Mouse (Mus musculus): ENCODE measurements around the gene Srpk2. TPM values are rescaled to one million over a fixed set of nuclear protein-coding genes. Genes with fewer than 3 reads are reported as not detected.

The Srpk2 gene
- polyA plus RNA-seq, 1 experiment, result 166 TPM

DNA sequence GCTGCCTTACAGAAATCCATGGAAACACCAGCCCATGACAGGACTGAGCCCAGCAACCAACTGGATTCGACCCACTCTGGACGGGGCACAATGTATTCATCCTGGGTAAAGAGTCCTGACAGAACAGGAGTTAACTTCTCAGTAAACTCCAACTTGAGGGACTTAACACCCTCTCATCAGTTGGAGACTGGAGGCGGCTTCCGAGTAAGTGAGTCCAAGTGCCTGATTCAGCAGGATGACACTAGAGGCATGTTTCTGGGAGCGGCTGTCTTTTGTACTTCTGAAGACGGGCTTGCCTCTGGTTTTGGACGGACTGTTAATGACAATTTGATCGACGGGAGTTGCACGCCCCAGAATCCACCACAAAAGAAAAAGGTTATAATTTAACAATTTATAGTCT lies 186.5 kb downstream of the Srpk2 start:
- 40% methylated on average over 10 of the region's 10 CpGs for WGBS
- Histone ChIP-seq H3K4me1 (ENCODE audit: control insufficient read depth, insufficient read depth, low read length) (peaks cover 9% of the 10 kb centered on the region), H3K4me3 (ENCODE audit: insufficient read depth, low read depth, low read length) (no peak overlapping the region), H3K27ac (ENCODE audit: insufficient read depth, low read depth, low read length) (no peak overlapping the region)
- TF ChIP-seq POLR2A (IDR thresholded peaks at IDR 0.05; ENCODE audit: insufficient read depth, low read depth, low read length) (no peak), CTCF (IDR thresholded peaks at IDR 0.05; ENCODE audit: insufficient read depth, low read depth, low read length) (no peak)

DNA sequence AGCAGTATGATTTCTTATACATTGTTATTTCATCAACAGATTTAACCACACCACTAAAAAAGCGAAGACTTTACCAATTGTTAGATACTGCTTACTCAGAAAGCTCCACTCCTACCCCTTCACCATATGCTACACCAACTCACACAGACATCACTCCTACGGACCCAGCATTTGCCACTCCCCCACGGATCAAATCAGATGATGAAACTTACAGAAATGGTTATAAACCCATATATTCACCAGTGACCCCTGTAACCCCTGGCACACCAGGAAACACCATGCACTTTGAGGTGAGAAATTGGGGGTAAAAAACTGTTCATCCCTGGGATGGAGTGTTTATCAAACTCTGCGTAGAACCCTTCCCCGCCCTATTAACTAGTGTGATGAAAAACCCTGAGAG lies 187.5 kb downstream of the Srpk2 start:
- Histone ChIP-seq H3K4me3 (ENCODE audit: insufficient read depth, low read depth, low read length) (no peak overlapping the region), H3K27ac (ENCODE audit: insufficient read depth, low read depth, low read length) (no peak overlapping the region), H3K4me1 (ENCODE audit: control insufficient read depth, insufficient read depth, low read length) (peaks cover 9% of the 10 kb centered on the region)
- 54% methylated on average over 5 of the region's 5 CpGs for WGBS
- TF ChIP-seq POLR2A (IDR thresholded peaks at IDR 0.05; ENCODE audit: insufficient read depth, low read depth, low read length) (no peak), CTCF (IDR thresholded peaks at IDR 0.05; ENCODE audit: insufficient read depth, low read depth, low read length) (no peak)

- H3K27ac ChIP-seq (ENCODE audit: insufficient read depth, low read depth, low read length), result no peak overlapping the region
- H3K4me3 ChIP-seq (ENCODE audit: insufficient read depth, low read depth, low read length), result no peak overlapping the region
- TF ChIP-seq CTCF (IDR thresholded peaks at IDR 0.05; ENCODE audit: insufficient read depth, low read depth, low read length), result no peak
- no peak for TF ChIP-seq POLR2A (IDR thresholded peaks at IDR 0.05; ENCODE audit: insufficient read depth, low read depth, low read length)
- WGBS, result 70% methylated on average over 3 of the region's 3 CpGs
- peaks cover 5% of the 10 kb centered on the region; the same call in 1 of the 2 replicates for H3K4me1 ChIP-seq (ENCODE audit: control insufficient read depth, insufficient read depth, low read length)
Measured at GRCm38 (mm10) chr5:23496396-23496795, 188.0 kb downstream of the Srpk2 start.

GRCm38 (mm10) chr5:23490797-23491196 lies 193.6 kb downstream of the Srpk2 start:
- no peak overlapping the region for H3K4me3 ChIP-seq (ENCODE audit: insufficient read depth, low read depth, low read length)
- TF ChIP-seq CTCF (IDR thresholded peaks at IDR 0.05; ENCODE audit: insufficient read depth, low read depth, low read length) (no peak), POLR2A (IDR thresholded peaks at IDR 0.05; ENCODE audit: insufficient read depth, low read depth, low read length) (no peak)
- WGBS, result 46% methylated on average over 2 of the region's 2 CpGs
- H3K4me1 ChIP-seq (ENCODE audit: control insufficient read depth, insufficient read depth, low read length), result no peaks in the 10 kb centered on the region
- H3K27ac ChIP-seq (ENCODE audit: insufficient read depth, low read depth, low read length), result no peak overlapping the region

DNA sequence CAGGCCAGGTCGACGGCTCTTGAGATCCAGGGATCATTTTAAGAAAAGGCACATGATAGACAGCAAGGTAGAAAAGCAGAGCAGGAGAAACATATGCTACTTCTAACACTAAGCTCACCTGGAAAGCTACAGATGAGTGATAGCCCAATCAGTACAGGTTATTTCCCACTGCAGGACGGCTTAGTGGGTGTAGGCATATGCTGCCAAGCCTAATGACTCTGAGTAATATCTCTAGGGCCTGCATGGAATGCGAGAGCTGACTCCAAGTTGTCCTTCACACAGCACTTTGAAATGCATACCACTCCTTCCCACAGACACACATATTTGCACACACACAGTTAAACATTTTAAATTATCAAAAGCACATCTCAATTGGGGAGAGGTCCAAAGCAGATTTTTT lies 195.2 kb downstream of the Srpk2 start:
- TF ChIP-seq CTCF (IDR thresholded peaks at IDR 0.05; ENCODE audit: insufficient read depth, low read depth, low read length), result no peak
- H3K27ac ChIP-seq (ENCODE audit: insufficient read depth, low read depth, low read length), result no peak overlapping the region
- no peaks in the 10 kb centered on the region for H3K4me1 ChIP-seq (ENCODE audit: control insufficient read depth, insufficient read depth, low read length)
- 75% methylated on average over 4 of the region's 4 CpGs for WGBS
- H3K4me3 ChIP-seq (ENCODE audit: insufficient read depth, low read depth, low read length), result no peak overlapping the region

GRCm38 (mm10) chr5:23483811-23484210 lies 200.6 kb downstream of the Srpk2 start:
- WGBS, result 79% methylated on average over 7 of the region's 7 CpGs
- no peak for TF ChIP-seq POLR2A (IDR thresholded peaks at IDR 0.05; ENCODE audit: insufficient read depth, low read depth, low read length)
- TF ChIP-seq CTCF (IDR thresholded peaks at IDR 0.05; ENCODE audit: insufficient read depth, low read depth, low read length), result no peak

GRCm38 (mm10) chr5:23473098-23473873 lies 211.1 kb downstream of the Srpk2 start:
- no peak overlapping the region for H3K4me3 ChIP-seq (ENCODE audit: insufficient read depth, low read depth, low read length)
- H3K27ac ChIP-seq (ENCODE audit: insufficient read depth, low read depth, low read length), result no peak overlapping the region
- WGBS, result 69% methylated on average over 6 of the region's 6 CpGs
- TF ChIP-seq POLR2A (IDR thresholded peaks at IDR 0.05; ENCODE audit: insufficient read depth, low read depth, low read length) (no peak), CTCF (IDR thresholded peaks at IDR 0.05; ENCODE audit: insufficient read depth, low read depth, low read length) (no peak)
- H3K4me1 ChIP-seq (ENCODE audit: control insufficient read depth, insufficient read depth, low read length), result no peaks in the 10 kb centered on the region

More at GRCm38 (mm10) chr5:23483811-23484210, 200.6 kb downstream of the Srpk2 start:
- Histone ChIP-seq H3K4me1 (ENCODE audit: control insufficient read depth, insufficient read depth, low read length) (no peaks in the 10 kb centered on the region), H3K4me3 (ENCODE audit: insufficient read depth, low read depth, low read length) (no peak overlapping the region), H3K27ac (ENCODE audit: insufficient read depth, low read depth, low read length) (no peak overlapping the region)

- no peak overlapping the region for H3K27ac ChIP-seq (ENCODE audit: insufficient read depth, low read depth, low read length)
- H3K4me3 ChIP-seq (ENCODE audit: insufficient read depth, low read depth, low read length), result no peak overlapping the region
- WGBS, result 80% methylated on average over 4 of the region's 4 CpGs
- no peaks in the 10 kb centered on the region for H3K4me1 ChIP-seq (ENCODE audit: control insufficient read depth, insufficient read depth, low read length)
- TF ChIP-seq CTCF (IDR thresholded peaks at IDR 0.05; ENCODE audit: insufficient read depth, low read depth, low read length) (no peak), POLR2A (IDR thresholded peaks at IDR 0.05; ENCODE audit: insufficient read depth, low read depth, low read length) (no peak)
Measured at GRCm38 (mm10) chr5:23466546-23466945, 217.9 kb downstream of the Srpk2 start.

GRCm38 (mm10) chr5:23464743-23465142 lies 219.7 kb downstream of the Srpk2 start:
- TF ChIP-seq POLR2A (IDR thresholded peaks at IDR 0.05; ENCODE audit: insufficient read depth, low read depth, low read length), result no peak
- no peak for TF ChIP-seq CTCF (IDR thresholded peaks at IDR 0.05; ENCODE audit: insufficient read depth, low read depth, low read length)
- Histone ChIP-seq H3K27ac (ENCODE audit: insufficient read depth, low read depth, low read length) (no peak overlapping the region), H3K4me3 (ENCODE audit: insufficient read depth, low read depth, low read length) (no peak overlapping the region), H3K4me1 (ENCODE audit: control insufficient read depth, insufficient read depth, low read length) (no peaks in the 10 kb centered on the region)
- WGBS, result 80% methylated on average over 8 of the region's 8 CpGs

Data from olfactory bulb, adult 2 months (tissue).